Mouse (Mus musculus) CH12.LX (cell line): Measurements from ENCODE around the gene Fam171b.

Experiments
- BHLHE40 ChIP-seq: IDR thresholded peaks from 2 replicates; pipeline ENCODE4 v1.6.1; 2011; ENCODE audit warnings: mild to moderate bottlenecking, low read depth, low read length, improper control_type of control experiment
- CTCF ChIP-seq, 2 experiments: IDR thresholded peaks in 1 of 2; conservative IDR thresholded peaks in 1 of 2; 2 replicates each; pipeline ENCODE4 v1.5.1; 2011 to 2012; ENCODE audit warnings: low read depth in 2 of 2, low read length in 2 of 2, improper control_type of control experiment in 1 of 2, inconsistent platforms in 1 of 2, mild to moderate bottlenecking in 1 of 2, moderate library complexity in 1 of 2
- E2F4 ChIP-seq: IDR thresholded peaks from 2 replicates; pipeline ENCODE4 v1.6.1; 2011; ENCODE audit warnings: low read depth, low read length, improper control_type of control experiment; ENCODE audit not compliant: insufficient replicate concordance
- EP300 ChIP-seq: IDR thresholded peaks from 2 replicates; pipeline ENCODE4 v1.6.1; 2011; ENCODE audit warnings: low read length, improper control_type of control experiment
- MAX ChIP-seq: IDR thresholded peaks from 2 replicates; pipeline ENCODE4 v1.6.1; 2011; ENCODE audit warnings: low read length, improper control_type of control experiment
- POLR2A ChIP-seq: IDR thresholded peaks from 2 replicates; pipeline ENCODE4 v1.6.1; 2011; ENCODE audit warnings: low read depth, mild to moderate bottlenecking, improper control_type of control experiment, low read length
- POLR2AphosphoS2 ChIP-seq: IDR thresholded peaks from 2 replicates; pipeline ENCODE4 v1.6.1; 2011; ENCODE audit warnings: low read depth, low read length, improper control_type of control experiment
- RAD21 ChIP-seq: IDR thresholded peaks from 2 replicates; pipeline ENCODE4 v1.6.1; 2011; ENCODE audit warnings: low read depth, mild to moderate bottlenecking, low read length, improper control_type of control experiment, moderate library complexity
- RCOR1 ChIP-seq: conservative IDR thresholded peaks from 2 replicates; pipeline ENCODE4 v1.6.1; 2012; ENCODE audit warnings: low read depth, mild to moderate bottlenecking, inconsistent platforms, low read length, improper control_type of control experiment
- TBP ChIP-seq: conservative IDR thresholded peaks from 2 replicates; pipeline ENCODE4 v1.6.1; 2011; ENCODE audit warnings: low read depth, low read length, improper control_type of control experiment
- TCF12 ChIP-seq: IDR thresholded peaks from 2 replicates; pipeline ENCODE4 v1.6.1; 2014; ENCODE audit warnings: low read depth, mild to moderate bottlenecking, inconsistent platforms, low read length, improper control_type of control experiment
- UBTF ChIP-seq: IDR thresholded peaks from 2 replicates; pipeline ENCODE4 v1.6.1; 2012; ENCODE audit warnings: low read depth, mild to moderate bottlenecking, inconsistent platforms, low read length, improper control_type of control experiment, moderate library complexity
- ZKSCAN1 ChIP-seq: IDR thresholded peaks from 2 replicates; pipeline ENCODE4 v1.6.1; 2012; ENCODE audit warnings: low read depth, inconsistent platforms, low read length, improper control_type of control experiment, borderline replicate concordance
- ZMIZ1 ChIP-seq: IDR thresholded peaks from 2 replicates; pipeline ENCODE4 v1.6.1; 2012; ENCODE audit warnings: low read depth, mild to moderate bottlenecking, inconsistent platforms, low read length, improper control_type of control experiment

- TF ChIP-seq POLR2A, result no peak
- TF ChIP-seq ZKSCAN1, result no peak
- no peak for TF ChIP-seq CTCF (conservative IDR thresholded peaks at IDR 0.05 in 1 of 2, IDR thresholded peaks at IDR 0.05 in 1 of 2; ENCODE audit: low read depth in 2 of 2, low read length in 2 of 2)
- TF ChIP-seq EP300, result no peak
- TF ChIP-seq RCOR1, result no peak
- TF ChIP-seq UBTF, result no peak
- TF ChIP-seq BHLHE40, result no peak
- TF ChIP-seq RAD21, result no peak
- TF ChIP-seq POLR2AphosphoS2, result no peak
- TF ChIP-seq TBP, result no peak
- TF ChIP-seq E2F4, result no peak
- no peak for TF ChIP-seq MAX
- TF ChIP-seq TCF12, result no peak
- no peak for TF ChIP-seq ZMIZ1
These were observed 3.7 kb downstream of the Fam171b start for GRCm38 (mm10) chr2:83816147-83816546.
